Mouse (Mus musculus) splenic B cell, adult 2 months (primary cell): ENCODE results near the gene Ankrd39.

Experiments used
- DNase-seq: peaks from one replicate; pipeline ENCODE4 v3.0.0-alpha.2; 2011; ENCODE audit warnings: low read depth, low spot score
- H3K27me3 ChIP-seq: 2 replicates; pipeline ENCODE4 v1.6.1; 2012; ENCODE audit warnings: mild to moderate bottlenecking, low read length, moderate library complexity, mixed read lengths; ENCODE audit not compliant: control insufficient read depth, poor library complexity, insufficient read depth, severe bottlenecking
- H3K36me3 ChIP-seq: 2 replicates; pipeline ENCODE4 v1.6.1; 2012; ENCODE audit warnings: mild to moderate bottlenecking, low read length, moderate library complexity, mixed read lengths; ENCODE audit not compliant: control insufficient read depth, poor library complexity, insufficient read depth, severe bottlenecking

Gene Ankrd39

GRCm38 (mm10) chr1:36535477-36536396 lies 11.5 kb downstream of the Ankrd39 start:
- H3K36me3 ChIP-seq = peaks cover 3% of the 10 kb centered on the region
- no peaks in the 10 kb centered on the region for H3K27me3 ChIP-seq
- DNase-seq = no peak

DNA sequence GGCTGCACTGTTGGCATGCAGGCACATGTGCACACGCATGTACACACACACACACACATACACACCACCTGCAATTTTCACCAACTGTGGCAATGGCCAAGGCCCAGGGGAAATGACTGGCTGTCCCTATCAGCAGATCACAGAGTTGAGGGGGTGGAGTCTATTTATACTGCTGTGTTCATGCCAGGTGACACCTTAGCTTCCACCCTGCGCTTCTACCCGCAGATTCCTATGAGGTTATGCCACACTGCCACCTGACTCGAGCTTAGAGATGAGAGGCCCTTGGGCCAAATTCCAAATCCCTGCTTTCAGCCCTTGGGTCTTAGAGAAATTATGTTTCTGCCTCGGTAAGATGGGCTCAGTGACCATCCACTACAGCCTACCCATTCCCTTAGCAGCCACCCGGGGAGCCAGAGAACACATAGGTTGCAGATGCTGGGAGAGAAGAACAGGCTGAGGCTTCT lies 12.6 kb downstream of the Ankrd39 start:
- no peak for DNase-seq
- Histone ChIP-seq H3K36me3 (peaks cover 2% of the 10 kb centered on the region; the same call in 1 of the 2 replicates), H3K27me3 (no peaks in the 10 kb centered on the region)

DNA sequence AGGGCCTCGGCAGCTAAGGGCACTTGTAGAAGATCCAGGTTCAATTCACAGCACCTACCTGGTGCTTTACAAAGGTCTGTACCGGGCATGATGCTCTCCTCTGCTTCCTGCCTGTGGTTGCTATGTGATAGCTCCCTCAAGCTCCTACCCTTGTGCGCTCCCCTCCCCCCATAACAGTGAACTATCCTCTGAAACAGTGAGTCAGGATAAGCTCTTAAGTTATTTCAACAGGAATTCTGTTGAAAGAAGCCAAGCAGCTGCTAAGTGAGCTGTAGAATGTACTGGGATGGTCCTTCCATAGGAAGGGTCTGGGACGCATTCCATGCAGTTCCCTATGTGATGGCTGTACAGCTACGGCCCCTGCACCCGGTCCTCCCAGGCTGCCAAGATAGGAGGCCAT lies 13.7 kb downstream of the Ankrd39 start:
- DNase-seq = no peak
- Histone ChIP-seq H3K27me3 (no peaks in the 10 kb centered on the region), H3K36me3 (peaks cover 2% of the 10 kb centered on the region; the same call in 1 of the 2 replicates)

GRCm38 (mm10) chr1:36531461-36531860 lies 15.8 kb downstream of the Ankrd39 start:
- peaks cover 2% of the 10 kb centered on the region for H3K36me3 ChIP-seq
- no peaks in the 10 kb centered on the region for H3K27me3 ChIP-seq
- no peak for DNase-seq

GRCm38 (mm10) chr1:36530962-36531361 lies 16.3 kb downstream of the Ankrd39 start:
- H3K36me3 ChIP-seq = peaks cover 2% of the 10 kb centered on the region
- DNase-seq = no peak
- H3K27me3 ChIP-seq = no peaks in the 10 kb centered on the region

DNA sequence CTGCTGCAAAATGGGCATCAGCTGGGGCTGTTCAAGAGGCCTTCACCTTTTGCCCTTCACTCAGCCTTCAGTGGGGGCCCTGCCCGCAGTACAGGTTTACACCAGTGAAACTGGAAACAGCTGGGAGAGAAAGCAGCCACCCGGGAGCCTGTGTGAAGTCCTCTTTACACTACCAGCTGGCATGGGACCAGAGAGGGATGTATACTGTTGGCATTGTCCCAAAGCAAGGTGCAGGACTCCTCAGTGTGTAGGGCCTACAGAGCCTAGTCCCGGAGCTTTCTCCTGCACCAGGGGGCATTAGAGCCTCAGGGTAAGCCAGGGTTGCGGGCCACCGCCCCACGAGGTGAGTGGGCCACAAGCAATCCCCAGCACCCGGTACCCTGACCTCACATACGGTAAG lies 16.8 kb downstream of the Ankrd39 start:
- DNase-seq = no peak
- H3K36me3 ChIP-seq = peaks cover 2% of the 10 kb centered on the region
- no peaks in the 10 kb centered on the region for H3K27me3 ChIP-seq

- no peak for DNase-seq
- Histone ChIP-seq H3K27me3 (no peaks in the 10 kb centered on the region), H3K36me3 (peaks cover 2% of the 10 kb centered on the region)
These were observed 17.4 kb downstream of the Ankrd39 start for GRCm38 (mm10) chr1:36529875-36530274.

DNA sequence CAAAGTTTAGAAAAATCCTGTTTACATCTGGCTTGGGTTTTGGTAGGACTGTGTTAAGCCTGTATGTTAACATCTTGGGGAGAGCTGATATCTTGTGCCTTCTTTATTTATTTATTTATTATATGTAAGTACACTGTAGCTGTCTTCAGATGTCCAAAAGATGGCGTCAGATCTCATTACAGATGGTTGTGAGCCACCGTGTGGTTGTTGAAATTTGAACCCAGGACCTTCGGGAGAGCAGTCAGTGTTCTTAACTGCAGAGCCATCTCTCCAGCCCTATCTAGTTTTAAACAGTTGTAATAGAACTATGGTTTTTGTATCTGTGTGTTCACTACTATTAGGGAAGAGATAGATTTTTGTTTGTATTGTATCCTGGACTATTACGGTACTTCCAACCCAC lies 18.0 kb downstream of the Ankrd39 start:
- Histone ChIP-seq H3K36me3 (peaks cover 2% of the 10 kb centered on the region), H3K27me3 (no peaks in the 10 kb centered on the region)
- no peak for DNase-seq

DNA sequence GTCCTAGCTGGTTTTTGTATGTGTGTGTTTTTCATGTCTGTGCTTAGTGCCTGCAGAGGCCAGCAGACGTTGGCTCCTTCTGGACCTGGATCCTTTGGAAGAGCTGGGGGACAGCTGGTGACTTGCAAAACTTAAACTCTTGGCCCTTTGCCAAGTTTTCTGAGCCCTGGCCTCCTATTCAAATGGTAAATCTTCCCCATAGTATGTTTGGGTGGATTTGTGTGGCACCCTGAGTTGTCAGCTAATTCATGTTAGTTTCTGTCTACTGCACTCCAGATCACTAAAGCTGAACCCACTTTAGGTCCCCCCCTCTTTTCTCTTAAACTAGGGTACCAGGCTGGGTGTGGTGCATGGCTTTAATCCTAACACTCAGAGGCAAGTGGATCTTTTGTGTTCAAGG lies 18.9 kb downstream of the Ankrd39 start:
- peaks cover 2% of the 10 kb centered on the region for H3K36me3 ChIP-seq
- no peaks in the 10 kb centered on the region for H3K27me3 ChIP-seq
- no peak for DNase-seq

DNA sequence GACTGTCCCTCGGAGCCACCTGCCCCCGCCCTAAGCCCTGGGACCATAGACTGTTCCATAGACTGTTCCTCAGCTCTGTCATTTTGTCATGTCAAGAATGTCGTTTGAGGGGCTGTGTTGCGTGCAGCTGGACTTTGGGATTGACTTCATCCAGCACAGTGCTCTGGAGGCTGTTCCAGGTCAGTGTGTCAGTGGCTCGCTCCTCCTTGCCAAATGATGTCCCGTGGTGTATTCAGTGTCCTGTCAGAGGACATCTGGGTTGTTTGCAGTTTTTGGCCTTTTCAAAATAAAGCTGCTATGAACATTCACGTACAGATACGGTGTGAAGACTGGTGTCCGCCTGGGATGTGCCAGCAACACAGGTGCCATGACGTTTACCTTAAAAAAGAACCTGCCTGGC lies 20.3 kb downstream of the Ankrd39 start:
- H3K27me3 ChIP-seq = no peaks in the 10 kb centered on the region
- peaks cover 5% of the 10 kb centered on the region for H3K36me3 ChIP-seq
- DNase-seq = no peak

DNA sequence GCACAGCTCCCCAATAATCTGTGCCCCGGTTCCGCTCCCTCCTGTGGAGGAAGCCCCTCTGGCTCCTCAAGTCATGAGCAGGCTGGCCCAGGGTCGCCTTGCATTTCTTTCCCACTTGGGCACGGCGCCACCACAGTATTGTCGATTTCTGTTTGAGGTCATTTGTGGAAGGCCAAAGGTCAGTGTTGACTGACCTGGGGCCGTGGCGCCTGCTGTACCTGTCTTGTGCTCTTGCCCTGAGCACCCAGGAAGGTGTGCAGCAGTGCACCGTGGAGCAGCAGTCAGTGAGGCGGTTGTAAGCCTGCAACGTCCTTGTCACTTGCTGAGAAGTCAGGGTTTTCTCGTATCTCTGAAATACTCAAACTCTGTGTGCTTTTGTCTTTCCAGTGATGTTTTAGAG lies 21.5 kb downstream of the Ankrd39 start:
- peaks cover 4% of the 10 kb centered on the region for H3K36me3 ChIP-seq
- DNase-seq = no peak
- H3K27me3 ChIP-seq = no peaks in the 10 kb centered on the region

DNA sequence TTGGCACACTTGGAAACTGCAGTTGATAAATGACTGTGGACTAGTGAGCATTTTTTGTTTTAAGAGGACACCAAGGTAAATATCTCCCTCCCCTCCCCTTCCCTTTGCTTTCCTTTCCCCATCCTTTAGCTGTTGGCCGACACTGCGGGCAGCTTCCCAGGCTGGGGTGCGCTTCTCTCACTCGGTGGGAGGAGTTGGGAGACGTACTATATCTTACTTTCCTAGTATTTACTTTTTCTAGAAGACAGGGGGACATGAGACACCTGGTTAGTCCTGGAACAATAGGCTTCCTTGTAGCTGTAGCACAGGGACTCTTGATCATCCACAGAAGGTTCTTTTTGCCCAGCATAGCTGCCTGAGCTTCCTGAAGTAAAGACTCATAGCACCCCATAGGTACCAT lies 23.2 kb downstream of the Ankrd39 start:
- no peak for DNase-seq
- H3K36me3 ChIP-seq = peaks cover 4% of the 10 kb centered on the region
- H3K27me3 ChIP-seq = no peaks in the 10 kb centered on the region

DNA sequence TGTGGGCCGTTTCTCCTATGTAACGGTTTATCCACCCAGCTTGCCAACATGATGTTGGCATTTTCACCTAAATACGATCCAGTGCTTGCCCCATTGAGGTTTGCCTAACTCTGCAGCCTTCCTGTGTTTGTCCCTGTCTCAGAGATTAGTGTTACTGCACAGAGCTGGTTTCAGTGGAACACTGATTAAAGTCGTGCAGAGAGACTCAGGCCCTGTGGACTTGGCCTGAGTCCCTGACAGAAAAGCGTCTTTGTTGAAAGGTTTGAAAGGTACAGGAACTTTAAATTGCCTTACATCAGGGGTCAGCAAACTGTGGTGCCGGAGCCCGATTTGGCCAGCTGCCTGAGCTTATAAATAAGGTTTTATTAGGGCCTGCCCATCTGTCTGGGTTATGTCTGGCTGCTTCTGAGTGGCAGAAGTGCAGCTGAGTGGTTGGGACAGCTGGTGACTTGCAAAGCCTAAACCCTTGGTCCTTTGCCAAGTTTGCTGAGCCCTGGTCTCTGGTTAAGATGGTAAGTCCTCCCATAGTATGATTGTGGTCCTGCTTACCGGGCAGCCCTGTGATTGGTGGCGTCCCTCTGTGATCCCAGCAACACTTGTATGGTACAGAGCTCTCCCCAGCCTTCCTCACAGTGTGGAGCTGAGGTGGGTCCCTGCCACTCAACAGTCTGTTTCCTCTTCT lies 23.8 kb downstream of the Ankrd39 start:
- peaks cover 4% of the 10 kb centered on the region for H3K36me3 ChIP-seq
- H3K27me3 ChIP-seq = no peaks in the 10 kb centered on the region
- no peak for DNase-seq

DNA sequence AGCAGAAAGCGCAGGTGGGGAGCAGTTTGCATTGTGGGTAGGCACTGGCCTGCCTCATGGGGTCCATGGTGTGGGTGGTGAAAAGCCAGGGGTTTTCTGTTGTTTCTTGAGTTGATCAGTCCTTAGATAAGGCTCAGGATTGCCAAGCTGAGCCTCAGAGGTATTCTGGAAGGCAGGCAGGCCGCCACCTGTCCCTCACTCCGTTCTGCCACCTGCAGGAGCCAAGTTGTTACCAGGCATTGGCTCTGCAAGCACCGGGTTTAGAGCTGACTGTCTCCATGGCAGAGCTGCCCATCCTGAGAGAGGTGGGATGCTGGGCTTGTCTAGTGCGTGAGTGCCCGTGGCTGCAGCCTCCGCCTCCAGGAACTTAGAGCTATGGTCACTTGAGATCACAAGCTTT lies 25.0 kb downstream of the Ankrd39 start:
- no peak for DNase-seq
- peaks cover 4% of the 10 kb centered on the region for H3K36me3 ChIP-seq
- H3K27me3 ChIP-seq = no peaks in the 10 kb centered on the region

GRCm38 (mm10) chr1:36519626-36520025 lies 27.6 kb downstream of the Ankrd39 start:
- DNase-seq = no peak
- peaks cover 4% of the 10 kb centered on the region for H3K36me3 ChIP-seq
- no peaks in the 10 kb centered on the region for H3K27me3 ChIP-seq
